Mouse (Mus musculus): ENCODE data around the gene Cdc34.
"Not testable (repeated sequence)": the region's sequence is repeated elsewhere in the genome, so short reads cannot be mapped to it uniquely, and the experiment has no call there.

Gene Cdc34

DNA sequence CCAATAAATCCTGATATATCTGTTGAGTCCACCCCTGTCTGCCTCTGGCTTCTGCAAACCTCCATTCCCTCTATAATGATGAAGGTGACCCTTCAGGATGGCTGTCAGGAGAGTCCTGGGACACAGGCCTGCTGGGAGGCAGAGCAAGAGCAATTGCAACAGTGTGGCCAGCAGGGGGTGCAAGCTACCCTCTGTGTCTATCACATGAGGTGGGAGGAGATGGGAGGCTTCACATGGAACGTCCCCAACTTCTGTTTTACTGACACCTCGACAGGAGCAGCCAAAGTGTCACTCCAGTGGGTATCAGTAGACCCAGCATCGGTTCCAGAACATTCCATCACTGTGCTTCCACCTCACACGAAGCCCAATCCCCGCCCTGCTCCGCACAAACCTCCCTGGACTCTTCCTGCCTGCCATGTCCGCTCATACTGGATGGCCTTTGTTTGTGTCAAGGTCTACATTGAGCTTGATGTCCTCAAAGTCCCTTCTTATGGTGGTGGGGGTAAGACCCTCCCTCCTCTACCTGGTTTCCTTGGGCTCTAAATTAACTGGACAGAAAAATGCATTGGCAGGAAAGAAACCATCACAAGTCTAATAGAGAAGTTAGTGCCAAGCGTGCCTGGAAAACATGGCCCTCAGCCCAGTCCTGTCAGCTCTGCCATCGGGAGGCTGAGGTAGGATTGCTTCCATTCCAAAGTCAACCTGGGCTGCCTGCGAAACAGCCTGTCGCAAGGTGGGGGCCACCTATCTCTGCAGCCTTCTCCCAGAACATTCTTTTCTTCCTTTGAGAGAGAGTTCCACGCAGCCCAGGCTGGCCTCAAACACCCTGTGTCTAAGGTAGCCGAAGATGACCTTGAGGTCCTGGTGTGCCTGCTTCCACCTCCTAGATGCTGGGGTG, 13.5 kb downstream of the Cdc34 start:
- DNase-seq (ENCODE audit: low spot score in 2 of 2): peak; percentile 63 to 77

DNA sequence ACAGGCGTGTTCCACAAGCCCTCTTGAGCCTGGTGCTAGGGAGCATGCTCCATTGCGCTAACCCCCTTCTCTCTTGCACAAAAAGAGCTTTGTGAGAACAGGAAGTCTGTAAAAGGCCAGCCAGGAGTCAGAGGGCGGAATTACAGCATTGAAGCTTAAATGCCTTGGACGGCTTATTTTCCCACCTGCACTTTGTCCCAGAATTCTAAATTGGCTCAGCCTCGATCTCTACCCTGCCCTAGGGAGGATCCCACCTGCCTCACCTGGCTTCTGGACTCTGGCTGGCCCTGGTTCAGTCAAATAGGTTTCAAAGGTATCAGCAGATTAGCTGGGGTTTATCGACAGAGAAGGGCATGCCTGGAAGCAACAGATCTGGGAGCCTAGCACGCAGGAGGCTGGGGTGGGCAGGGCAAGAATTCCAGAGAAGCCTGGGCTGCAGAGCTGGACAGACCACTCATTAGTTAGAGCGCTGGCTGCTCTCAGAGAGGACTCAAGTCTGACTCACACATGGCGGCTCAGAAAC, 14.2 kb downstream of the Cdc34 start:
- DNase-seq (ENCODE audit: low spot score in 2 of 2): no peak

DNA sequence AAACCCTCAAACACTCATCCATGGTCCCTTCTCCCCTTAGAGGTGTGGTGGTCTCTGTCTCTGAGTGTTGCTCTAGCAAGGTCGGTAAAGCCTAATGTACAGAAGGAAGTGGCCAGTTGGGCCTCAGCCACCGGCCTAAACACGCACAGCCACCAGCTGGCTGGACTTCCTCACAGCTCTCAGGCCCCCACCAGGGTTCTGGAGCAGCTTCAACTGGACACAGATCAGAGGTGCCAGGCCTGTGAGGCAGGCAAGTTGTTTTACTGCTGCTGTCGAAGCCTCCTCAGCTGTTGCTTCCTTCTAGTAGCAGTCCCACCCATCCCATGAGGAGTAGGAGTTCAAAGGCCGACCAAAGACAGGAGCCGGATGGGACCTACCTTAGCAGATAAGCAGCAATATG, 15.9 kb downstream of the Cdc34 start:
- DNase-seq (ENCODE audit: low spot score in 2 of 2): no peak

DNA sequence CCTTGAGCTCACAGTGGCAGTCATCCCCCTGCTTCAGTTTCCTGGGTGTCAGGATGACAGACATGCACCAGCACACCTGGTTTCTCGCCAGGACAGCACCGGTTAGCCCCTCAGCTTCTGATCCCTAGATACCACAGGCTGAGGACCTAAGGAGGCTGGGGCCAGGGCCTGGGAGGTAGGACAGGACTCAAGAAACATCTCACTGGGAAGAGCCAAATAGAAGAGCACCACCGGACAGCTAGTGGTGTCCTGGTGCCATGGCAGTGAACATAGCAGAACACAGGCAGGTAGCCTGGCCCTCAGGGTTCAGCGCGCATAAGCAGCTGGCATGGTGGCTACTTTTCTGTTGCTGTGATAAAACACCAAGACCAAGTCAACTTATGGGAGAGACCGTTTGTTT, 16.5 kb downstream of the Cdc34 start:
- no peak for DNase-seq (ENCODE audit: low spot score in 2 of 2)

DNA sequence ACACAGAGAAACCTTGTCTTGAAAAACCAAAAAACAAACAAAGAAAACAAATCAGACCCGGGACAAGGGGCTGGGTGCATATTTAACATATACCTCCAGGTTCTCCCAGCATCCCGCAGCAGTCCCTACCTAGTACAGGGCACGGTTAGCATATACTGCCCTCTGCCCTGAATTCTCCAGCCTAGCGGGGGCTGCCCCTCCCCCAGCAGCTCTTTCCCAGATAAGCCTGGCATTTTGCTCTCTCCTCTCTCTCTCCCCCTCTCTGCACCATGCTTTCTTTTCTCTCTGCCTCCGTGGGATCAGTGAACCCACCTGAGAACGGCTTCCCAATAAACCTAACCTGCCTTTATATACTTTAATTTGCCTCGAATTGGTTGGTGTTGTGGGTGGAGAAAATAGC, 18.7 kb downstream of the Cdc34 start:
- DNase-seq (ENCODE audit: low spot score in 2 of 2): no peak

DNA sequence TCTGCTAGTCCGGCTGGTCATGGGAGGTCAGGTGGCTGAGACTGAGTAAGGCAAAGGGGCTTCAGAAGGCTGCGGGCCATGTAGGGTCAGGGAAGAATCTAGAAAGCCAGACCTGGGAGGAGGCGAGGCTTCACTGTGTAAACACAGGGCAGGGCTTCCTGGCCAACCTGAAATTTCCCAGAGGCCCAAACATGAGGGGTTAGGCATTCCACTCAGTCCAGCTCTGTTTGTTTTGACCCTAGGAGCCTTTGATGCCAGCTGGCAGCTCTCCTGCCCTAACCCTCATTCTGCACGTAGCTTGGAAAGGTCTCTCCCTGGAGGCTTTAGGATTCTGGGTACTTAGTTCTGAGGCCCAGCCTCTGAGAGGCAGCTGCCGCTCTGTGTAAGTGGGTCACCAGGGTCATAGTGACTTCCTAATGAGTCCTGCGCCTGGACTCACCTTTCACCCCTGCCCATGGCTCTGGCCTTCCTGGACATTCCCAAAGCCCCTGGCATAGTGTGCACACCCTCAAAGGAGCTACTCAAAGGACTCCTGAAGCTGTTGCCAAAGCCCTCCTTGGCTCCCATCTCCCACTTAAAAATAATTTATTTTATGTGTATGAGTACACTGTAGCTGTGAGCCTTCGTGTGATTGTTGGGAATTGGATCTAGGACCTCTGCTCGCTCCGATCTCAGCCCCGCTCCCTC, 19.6 kb downstream of the Cdc34 start:
- DNase-seq (ENCODE audit: low spot score in 2 of 2): no peak

DNA sequence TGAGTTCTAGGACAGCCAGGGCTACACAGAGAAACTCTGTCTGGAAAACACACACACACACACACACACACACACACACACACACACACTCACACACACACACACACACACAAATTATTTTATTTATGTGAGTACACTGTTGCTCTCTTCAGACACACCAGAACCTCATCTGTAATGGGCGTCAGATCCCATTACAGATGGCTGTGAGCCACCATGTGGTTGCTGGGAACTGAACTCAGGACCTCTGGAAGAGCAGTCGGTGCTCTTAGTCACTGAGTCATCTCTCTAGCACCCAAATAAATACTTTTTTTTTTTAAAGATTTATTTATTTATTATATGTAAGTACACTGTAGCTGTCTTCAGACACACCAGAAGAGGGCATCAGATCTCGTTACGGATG, 21.0 kb downstream of the Cdc34 start:
- DNase-seq (ENCODE audit: low spot score in 2 of 2): not testable (repeated sequence)

DNA sequence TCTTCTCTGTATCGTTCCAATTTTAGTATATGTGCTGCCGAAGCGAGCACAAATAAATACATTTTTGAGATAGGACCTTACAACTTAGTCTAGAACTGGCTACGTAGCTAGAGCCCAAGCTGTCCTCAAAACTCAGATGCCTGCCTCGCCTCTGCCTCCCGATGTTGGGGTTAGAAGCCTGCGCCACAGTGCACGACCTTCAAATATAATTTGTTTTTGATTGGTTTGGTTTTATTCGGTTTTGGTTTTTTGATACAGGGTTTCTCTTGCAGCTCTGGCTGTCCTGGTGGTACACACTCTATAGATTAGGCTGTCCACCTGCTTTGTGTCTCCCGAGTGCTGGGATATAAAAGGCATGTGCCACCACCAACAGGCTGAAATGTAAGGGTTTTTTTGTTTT, 21.5 kb downstream of the Cdc34 start:
- DNase-seq (ENCODE audit: low spot score in 2 of 2): no peak

DNA sequence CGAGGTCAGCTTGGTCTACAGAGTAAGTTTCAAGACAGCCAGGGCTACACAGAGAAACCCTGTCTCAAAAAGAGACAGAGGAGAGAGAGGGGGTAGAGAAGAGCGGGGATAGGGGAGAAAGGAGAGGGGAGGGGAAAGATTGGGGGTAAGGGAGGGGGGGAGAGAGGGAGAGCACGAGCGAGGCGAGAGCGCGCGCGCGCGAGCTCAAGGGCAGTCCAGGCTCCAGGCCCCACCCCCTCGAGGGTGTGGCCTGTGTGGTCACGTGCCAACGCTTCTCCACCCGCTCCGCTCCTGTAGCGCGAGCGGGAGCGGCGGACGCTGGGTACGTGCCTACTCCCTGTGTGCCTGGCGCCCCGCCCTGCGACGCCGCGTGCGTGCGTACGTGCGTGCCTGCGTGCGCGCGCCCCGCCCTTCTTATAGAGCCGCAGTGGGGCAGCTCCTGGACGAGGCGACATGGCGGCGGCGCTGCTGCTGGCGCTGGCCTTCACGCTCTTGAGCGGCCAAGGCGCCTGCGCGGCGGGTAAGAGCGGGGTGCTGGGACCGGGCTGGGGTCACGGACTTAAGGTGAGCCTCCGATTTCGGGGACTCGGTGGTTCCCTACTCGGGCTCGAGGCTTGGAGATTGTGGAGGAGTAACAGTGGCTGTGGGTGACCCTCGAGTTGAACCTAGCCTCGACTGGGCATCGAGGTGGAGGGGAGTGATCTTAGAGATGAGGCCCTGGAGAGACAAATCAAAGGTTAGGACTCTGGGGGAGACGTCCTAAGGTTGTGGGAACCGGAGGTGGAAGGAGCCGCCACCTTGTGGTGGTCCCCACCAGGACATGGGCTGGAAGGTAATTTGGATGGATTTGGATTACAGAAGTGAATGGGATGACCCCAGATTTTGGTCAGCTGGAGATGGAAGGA, 22.3 kb downstream of the Cdc34 start, which contains the start of gene Bsg:
TSS of gene Bsg (plus strand) at position 427 of the 905 bp plus-strand sequence.
- peak; percentile 98 to 99 for DNase-seq (ENCODE audit: low spot score in 2 of 2)

DNA sequence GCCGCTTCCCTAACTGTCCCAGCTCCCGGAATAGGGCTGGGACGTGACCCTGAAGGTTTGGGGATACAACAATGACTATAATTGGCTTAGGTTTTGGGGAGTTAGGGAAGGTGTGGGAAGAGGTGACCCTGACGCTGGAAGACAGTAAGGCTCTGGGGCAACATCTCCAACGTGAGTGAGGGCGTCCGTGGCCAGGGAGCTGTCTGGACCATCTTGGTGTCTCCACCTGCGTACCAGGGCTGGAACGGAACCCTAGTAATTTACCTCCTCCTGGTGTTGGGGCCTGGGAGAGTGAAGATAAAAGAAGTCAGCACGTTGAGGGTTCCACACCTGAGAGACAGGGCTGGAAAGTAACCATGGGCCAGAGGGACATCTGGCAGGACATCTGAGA, 23.0 kb downstream of the Cdc34 start:
- no peak for DNase-seq (ENCODE audit: low spot score in 2 of 2)

DNA sequence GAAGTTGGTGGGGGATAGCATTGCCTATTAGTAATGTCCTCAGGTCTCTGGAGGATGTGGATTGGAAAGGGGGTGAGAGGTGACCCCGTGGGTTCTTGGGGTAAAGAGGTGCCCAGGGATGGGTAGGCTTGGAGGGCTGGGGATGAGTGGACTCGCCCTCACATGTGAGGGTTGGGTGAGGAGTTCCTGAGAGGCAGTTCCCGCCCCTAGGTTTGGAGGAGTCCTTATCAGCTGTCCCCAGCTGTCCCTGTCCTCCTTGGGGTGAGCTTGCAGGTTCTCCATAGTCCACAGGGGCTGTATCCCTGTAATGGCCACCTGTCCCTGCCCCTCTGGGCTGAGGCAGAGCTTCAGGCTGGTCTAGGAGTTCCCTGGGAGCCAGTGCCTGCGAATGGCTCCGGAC, 24.0 kb downstream of the Cdc34 start:
- DNase-seq (ENCODE audit: low spot score in 2 of 2): no peak

DNA sequence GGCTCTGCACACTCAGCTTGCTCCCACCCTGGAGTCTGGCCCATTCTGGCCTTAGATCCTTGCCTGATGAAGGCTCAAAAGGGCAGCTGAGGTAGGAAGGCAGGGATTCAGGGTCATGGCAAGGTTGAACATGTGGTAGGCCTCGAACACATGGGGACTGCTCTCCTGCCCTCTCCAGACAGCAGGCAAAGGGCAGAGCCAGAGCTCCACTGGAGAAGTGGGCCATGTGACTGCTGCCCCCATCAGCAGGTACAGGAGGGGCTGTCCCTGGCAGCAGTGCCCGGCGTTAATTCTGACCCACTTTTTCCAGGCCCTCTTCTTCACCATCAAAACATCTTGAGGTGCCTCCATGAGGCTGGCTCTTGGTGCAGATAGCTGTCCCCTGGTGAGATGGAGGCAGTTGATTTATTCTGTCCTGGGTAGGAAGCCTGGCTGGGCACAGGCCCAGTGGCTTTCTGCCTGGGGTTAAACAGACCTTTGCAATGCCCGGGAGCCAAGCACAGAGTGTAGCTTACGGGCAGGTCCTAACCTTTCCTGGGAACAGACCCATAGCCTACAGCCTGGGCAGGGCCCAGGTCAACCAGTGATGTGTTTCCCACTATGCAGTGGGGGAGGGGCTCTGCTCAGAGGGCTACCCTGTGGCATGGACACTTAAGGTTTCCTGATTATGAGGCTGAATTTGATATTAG, 24.6 kb downstream of the Cdc34 start:
- DNase-seq (ENCODE audit: low spot score in 2 of 2): no peak

DNA sequence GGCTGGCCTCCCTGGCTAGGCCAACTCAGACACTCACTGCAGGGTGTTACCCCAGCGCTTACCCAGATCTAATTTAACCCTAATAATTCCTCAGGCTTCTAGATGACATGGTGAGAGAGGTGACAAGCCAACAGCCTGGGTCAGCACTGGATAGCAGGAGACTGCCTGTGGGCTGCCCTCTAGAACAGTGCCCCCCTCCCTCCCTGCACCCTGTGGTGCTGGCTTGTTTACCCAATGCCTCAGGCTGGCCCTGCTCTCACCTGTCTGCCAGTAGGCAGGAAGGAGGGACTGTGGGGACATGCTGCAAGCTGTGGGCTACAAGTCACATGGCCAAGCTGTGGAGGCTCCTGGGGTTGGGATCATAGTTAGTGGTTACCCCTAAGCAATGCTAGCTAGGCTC, 25.2 kb downstream of the Cdc34 start:
- no peak for DNase-seq (ENCODE audit: low spot score in 2 of 2)

DNA sequence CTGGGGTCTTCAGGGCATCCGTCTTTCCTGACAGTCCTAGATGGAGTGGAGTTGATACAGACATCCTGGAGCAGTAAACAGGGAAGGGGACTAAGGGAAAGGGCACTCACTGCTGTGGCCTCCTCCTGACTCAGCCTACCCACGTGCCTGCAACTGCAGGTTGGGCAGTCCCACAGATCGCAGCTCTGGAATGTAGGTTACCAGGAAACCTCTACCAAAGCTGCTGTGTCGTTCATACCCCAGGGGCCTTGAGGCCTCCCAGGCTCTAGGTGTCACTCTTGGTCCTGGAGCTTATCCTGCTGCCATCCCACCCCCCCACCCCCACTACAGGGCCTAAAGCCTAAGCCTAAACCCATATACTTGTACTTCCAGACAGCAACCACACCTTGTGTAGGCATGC, 25.8 kb downstream of the Cdc34 start:
- no peak for DNase-seq (ENCODE audit: low spot score in 2 of 2)

DNA sequence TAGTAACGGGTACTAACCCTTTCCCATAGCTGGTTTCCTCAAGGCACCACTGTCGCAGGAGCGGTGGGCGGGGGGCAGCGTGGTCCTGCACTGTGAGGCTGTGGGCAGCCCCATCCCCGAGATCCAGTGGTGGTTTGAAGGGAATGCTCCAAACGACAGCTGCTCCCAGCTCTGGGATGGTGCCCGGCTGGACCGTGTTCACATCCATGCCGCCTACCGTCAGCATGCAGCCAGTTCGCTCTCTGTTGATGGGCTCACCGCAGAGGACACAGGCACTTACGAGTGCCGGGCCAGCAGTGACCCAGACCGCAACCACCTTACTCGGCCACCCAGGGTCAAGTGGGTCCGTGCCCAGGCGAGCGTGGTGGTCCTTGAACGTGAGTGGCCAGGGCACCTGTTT, 26.7 kb downstream of the Cdc34 start:
- DNase-seq (ENCODE audit: low spot score in 2 of 2): no peak

DNA sequence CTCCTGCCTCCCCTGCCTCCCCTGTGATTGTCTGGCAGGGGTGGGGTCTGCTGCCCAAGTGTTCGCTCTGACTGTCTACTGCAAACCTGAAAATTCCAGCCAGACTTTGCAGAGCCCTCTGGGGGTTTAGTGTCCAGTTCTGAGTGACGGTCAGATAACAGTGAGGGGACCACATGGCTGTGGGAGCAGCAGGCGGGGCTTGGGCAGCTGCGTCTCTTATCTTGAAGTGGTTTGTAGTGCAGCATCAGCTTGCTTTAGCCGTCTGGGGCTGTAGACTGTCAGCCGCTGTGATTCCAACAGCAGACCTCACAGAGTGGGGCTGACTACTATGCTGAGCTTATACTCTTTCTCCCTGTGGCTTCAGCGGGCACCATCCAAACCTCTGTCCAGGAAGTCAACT, 27.3 kb downstream of the Cdc34 start:
- no peak for DNase-seq (ENCODE audit: low spot score in 2 of 2)

DNA sequence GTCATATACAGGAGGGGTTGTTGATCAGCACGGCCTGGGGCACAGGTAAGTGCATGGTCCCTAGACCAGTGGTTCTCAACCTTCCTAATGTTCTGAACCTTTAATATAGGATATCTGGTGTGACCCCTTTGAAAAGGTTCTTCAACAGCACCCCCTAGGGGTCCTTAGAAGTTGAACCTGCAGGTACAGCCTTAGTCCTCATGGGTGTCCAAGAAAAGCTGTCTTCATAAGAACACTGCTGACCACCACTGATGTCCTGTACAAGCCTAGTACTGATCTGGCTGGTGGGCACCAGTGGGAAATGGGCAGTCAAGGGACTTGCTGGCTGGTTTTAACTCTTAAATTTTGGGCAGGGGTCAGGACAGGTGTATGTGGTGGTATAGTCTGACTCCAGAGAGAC, 30.0 kb downstream of the Cdc34 start:
- no peak for DNase-seq (ENCODE audit: low spot score in 2 of 2)

DNA sequence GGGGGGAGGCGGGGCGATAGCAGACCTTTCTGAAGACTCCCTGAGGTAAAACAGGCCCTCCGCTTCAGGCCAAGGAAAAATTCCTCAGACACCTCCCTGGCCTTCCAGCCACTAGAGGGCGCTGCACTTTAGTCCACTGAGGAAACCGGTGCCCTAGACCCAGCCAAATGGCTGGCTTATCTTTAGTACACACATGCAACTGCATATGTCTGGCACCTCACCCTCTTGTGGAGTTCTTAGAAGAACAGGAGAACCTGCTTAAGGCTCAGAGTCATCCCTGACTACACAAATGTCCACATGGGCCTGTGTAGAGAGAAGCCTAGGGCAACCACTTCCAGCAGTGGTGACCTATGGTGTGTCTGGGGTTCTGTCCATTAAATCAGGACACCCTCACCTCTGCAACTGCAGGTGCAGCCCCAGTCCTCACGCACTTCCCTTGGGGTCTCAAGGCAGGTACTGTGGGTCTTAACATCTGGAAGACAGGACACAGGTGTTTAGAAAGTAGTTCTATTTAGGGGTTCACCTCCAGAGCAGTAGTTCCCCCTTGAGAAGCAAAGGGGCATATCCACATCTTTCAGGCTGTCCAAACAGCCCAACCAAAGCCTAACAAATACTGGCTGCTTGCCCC, 30.6 kb downstream of the Cdc34 start:
- DNase-seq (ENCODE audit: low spot score in 2 of 2): peak; percentile 69 to 86

DNA sequence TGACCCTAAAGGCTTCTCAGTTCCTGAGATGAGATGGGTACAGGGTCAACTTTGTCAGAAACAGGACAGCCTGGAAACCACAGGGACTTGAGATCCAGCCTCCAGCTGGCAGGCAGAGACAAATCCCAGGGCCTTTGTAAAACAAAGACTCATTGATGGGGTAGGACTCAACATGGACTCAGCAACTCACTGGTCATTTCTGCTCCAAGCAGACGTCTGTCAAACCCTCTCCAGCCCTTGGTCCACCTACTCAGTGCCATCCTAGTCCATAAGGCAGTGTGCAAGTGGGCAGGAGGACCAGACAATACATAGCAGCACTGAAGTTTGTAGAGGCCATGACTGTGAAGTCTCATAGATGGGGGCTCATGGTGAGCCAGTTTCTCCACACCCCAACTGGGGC, 31.2 kb downstream of the Cdc34 start:
- no peak for DNase-seq (ENCODE audit: low spot score in 2 of 2)

DNA sequence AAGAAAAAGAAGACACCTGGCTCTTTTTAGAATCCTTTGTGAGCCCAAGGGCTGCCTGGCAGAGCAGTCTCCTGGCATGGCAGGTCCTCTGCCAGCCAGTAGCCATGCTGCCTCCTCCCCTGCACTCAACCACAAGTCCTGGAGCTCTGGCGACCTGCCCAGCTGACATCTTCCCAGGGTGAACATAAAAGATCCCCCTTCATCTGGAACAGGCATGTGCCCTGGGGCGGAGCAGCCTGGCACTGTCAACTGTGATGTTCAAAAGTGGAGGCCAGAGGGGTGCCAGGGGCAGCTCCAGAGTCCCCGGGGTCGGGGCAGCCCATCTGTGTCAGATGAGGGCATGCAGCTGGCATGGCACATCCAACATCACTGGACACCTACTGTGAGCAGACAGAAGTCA, 33.0 kb downstream of the Cdc34 start:
- DNase-seq (ENCODE audit: low spot score in 2 of 2): no peak
